Mouse (Mus musculus) stomach, embryonic 14.5 days (tissue): ENCODE measurements at regions not wholly inside any gene's neighbourhood (a gene's known extent, or its start where the extent isn't known, plus 50 kb on each side); places are given as distances from the start of the nearest gene placed in this dataset.
A peak's percentile ranks its signal among the peaks of the same experiment; 100 is the strongest.

Experiments
- ATAC-seq: fragments of 200-750 bp; cut with Nextera tagmentation; 2 replicates; pipeline ENCODE4 v1.8.0; 2017; ENCODE audit warnings: low read depth, moderate TSS enrichment; ENCODE audit not compliant: insufficient number of reproducible peaks, insufficient read depth, low FRiP score
- H3K27ac ChIP-seq: fragments of 300-500 bp; sonication (generic); 2 replicates; pipeline ENCODE4 v1.5.1; 2014; ENCODE audit warnings: mild to moderate bottlenecking, low read length, moderate library complexity, mixed read lengths
- H3K27me3 ChIP-seq: fragments of 300-500 bp; sonication (generic); 2 replicates; pipeline ENCODE4 v1.6.1; 2014; ENCODE audit warnings: low read length, control low read depth, mixed read lengths; ENCODE audit not compliant: control insufficient read depth, insufficient read depth
- H3K36me3 ChIP-seq: fragments of 300-500 bp; sonication (generic); 2 replicates; pipeline ENCODE4 v1.6.1; 2014; ENCODE audit warnings: mild to moderate bottlenecking, control low read depth, low read length, moderate library complexity, mixed read lengths; ENCODE audit not compliant: control insufficient read depth, insufficient read depth
- H3K4me1 ChIP-seq: fragments of 300-500 bp; sonication (generic); 2 replicates; pipeline ENCODE4 v1.6.1; 2014; ENCODE audit warnings: low read length, control low read depth, mixed read lengths; ENCODE audit not compliant: control insufficient read depth, insufficient read depth
- H3K4me2 ChIP-seq: fragments of 300-500 bp; sonication (generic); replicated peaks from 2 replicates; pipeline ENCODE4 v1.6.1; 2014; ENCODE audit warnings: low read depth, low read length, control low read depth
- H3K4me3 ChIP-seq: fragments of 300-500 bp; sonication (generic); 2 replicates; pipeline ENCODE4 v1.5.1; 2014; ENCODE audit warnings: low read depth, low read length, control low read depth
- H3K9ac ChIP-seq: fragments of 300-500 bp; sonication (generic); replicated peaks from 2 replicates; pipeline ENCODE4 v1.6.1; 2014; ENCODE audit warnings: low read depth, mild to moderate bottlenecking, control low read depth, low read length, moderate library complexity, mixed read lengths
- H3K9me3 ChIP-seq: fragments of 300-500 bp; sonication (generic); 2 replicates; pipeline ENCODE4 v1.6.1; 2016; ENCODE audit warnings: low read depth, low read length, control low read depth; ENCODE audit not compliant: control insufficient read depth
- WGBS: fragments of 180-500 bp; shearing (Covaris S2); extraction: QIAGEN DNeasy Blood & Tissue Kit; methylation state at CpG from one replicate; pipeline ENCODE4 v1.1.7; 2014; 5-methylcytosine and 5-hydroxymethylcytosine counted together

GRCm38 (mm10) chr14:99366281-99366987 lies 67.9 kb downstream of the Klf5 start:
- Histone ChIP-seq H3K4me2 (no peak overlapping the region), H3K27ac (peak overlapping the region; percentile 76), H3K9ac (no peak overlapping the region), H3K4me1 (peaks cover 6% of the 10 kb centered on the region), H3K9me3 (no peaks in the 10 kb centered on the region), H3K4me3 (no peak overlapping the region), H3K27me3 (no peaks in the 10 kb centered on the region), H3K36me3 (no peaks in the 10 kb centered on the region)
- WGBS: 54% methylated on average over 21 of the region's 21 CpGs
- peak; percentile 87 for ATAC-seq

DNA sequence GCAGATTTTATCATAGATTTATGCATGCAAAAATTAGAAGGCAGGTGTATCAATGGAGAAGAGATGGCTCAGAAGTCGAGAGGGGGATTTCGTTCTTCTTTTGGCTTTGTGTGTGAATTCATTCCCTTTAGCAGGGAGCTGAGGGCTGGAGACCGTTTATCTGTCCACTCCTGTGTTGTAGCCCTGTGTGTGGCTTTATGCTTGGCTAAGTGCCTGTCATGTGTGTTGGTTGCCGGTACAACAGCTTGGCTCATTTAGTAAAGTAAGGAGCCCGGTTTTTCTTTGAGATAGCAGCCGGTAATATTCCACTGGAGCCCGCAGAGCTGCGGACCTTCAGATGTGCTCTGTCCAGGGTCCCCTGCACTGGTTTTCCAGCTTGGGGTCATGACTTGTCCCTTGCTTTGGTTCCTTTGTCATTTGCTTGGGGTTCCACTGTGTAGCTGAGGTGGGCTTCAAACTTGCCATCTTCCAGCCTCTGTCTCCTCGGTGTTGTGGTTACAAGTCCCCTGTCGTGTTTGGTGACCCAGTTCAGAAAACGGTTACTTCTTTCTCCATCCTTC lies 68.6 kb downstream of the Klf5 start:
- Histone ChIP-seq H3K4me2 (no peak overlapping the region), H3K9me3 (no peaks in the 10 kb centered on the region), H3K27me3 (no peaks in the 10 kb centered on the region), H3K27ac (peak overlapping the region; percentile 74; the same call in 1 of the 2 replicates), H3K4me1 (peaks cover 6% of the 10 kb centered on the region), H3K36me3 (no peaks in the 10 kb centered on the region), H3K9ac (no peak overlapping the region), H3K4me3 (no peak overlapping the region)
- ATAC-seq: no peak
- 56% methylated on average over 11 of the region's 11 CpGs for WGBS

DNA sequence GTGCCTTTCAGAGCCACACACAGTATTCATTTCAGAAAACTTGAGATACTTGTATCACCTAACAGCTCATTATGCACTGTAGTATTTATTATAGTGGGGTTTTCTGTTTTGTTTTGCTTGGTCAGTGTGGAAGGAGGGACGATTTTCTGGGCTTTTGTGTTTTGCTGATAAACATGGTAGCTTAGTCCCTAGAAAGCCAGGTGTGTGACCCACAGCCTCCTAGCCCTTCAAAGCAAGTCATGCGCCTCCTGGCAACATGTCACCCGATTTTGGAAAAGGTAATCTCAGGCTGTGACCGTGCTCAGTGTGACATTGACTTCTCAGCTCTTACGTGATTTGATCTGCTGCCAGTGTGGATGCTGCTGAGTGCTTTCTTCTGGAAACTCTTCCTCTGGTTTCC lies 70.9 kb downstream of the Klf5 start:
- no peak overlapping the region for H3K4me2 ChIP-seq
- no peak for ATAC-seq
- no peaks in the 10 kb centered on the region for H3K36me3 ChIP-seq
- H3K27me3 ChIP-seq: no peaks in the 10 kb centered on the region
- H3K9ac ChIP-seq: no peak overlapping the region
- H3K4me3 ChIP-seq: no peak overlapping the region
- H3K27ac ChIP-seq: no peak overlapping the region
- peaks cover 6% of the 10 kb centered on the region for H3K4me1 ChIP-seq
- no peaks in the 10 kb centered on the region for H3K9me3 ChIP-seq
- WGBS: 82% methylated on average over 5 of the region's 5 CpGs

DNA sequence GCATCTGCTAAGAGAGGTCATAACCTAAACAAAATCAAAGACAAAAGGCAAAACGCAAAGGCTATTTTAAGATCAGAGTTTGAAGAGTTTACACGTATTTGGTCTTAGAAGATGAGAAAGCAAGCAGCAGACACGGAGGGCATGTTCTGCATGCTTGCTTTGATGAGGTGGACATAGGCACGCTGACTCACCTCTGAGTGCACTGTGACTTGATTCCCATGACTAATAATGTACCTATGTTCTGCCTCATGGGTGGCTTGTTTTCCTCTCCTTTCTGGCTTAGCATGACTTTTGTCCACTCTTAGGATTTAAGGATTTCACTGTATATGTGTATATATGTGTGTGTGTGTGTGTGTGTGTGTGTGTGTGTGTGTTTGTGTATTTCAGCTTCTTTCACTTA lies 75.2 kb downstream of the Klf5 start:
- Histone ChIP-seq H3K27me3 (no peaks in the 10 kb centered on the region), H3K4me3 (no peak overlapping the region), H3K4me1 (no peaks in the 10 kb centered on the region; the same call in 1 of the 2 replicates), H3K9ac (no peak overlapping the region), H3K36me3 (no peaks in the 10 kb centered on the region), H3K4me2 (no peak overlapping the region), H3K27ac (no peak overlapping the region), H3K9me3 (no peaks in the 10 kb centered on the region)
- ATAC-seq: no peak
- WGBS: 71% methylated on average over 4 of the region's 4 CpGs

- Histone ChIP-seq H3K9me3 (no peaks in the 10 kb centered on the region), H3K36me3 (no peaks in the 10 kb centered on the region), H3K27ac (no peak overlapping the region), H3K9ac (no peak overlapping the region), H3K27me3 (no peaks in the 10 kb centered on the region), H3K4me1 (no peaks in the 10 kb centered on the region; the same call in 1 of the 2 replicates), H3K4me3 (no peak overlapping the region), H3K4me2 (no peak overlapping the region)
- 56% methylated on average over 5 of the region's 5 CpGs for WGBS
- no peak for ATAC-seq
Measured at GRCm38 (mm10) chr14:99375040-99375610, 76.6 kb downstream of the Klf5 start.

GRCm38 (mm10) chr14:99376652-99377502 lies 78.4 kb downstream of the Klf5 start:
- no peaks in the 10 kb centered on the region for H3K36me3 ChIP-seq
- no peak for ATAC-seq
- no peaks in the 10 kb centered on the region; the same call in 1 of the 2 replicates for H3K4me1 ChIP-seq
- no peaks in the 10 kb centered on the region for H3K27me3 ChIP-seq
- H3K9ac ChIP-seq: no peak overlapping the region
- H3K4me2 ChIP-seq: no peak overlapping the region
- no peak overlapping the region for H3K27ac ChIP-seq
- H3K4me3 ChIP-seq: no peak overlapping the region
- H3K9me3 ChIP-seq: no peaks in the 10 kb centered on the region
- WGBS: 72% methylated on average over 11 of the region's 11 CpGs

DNA sequence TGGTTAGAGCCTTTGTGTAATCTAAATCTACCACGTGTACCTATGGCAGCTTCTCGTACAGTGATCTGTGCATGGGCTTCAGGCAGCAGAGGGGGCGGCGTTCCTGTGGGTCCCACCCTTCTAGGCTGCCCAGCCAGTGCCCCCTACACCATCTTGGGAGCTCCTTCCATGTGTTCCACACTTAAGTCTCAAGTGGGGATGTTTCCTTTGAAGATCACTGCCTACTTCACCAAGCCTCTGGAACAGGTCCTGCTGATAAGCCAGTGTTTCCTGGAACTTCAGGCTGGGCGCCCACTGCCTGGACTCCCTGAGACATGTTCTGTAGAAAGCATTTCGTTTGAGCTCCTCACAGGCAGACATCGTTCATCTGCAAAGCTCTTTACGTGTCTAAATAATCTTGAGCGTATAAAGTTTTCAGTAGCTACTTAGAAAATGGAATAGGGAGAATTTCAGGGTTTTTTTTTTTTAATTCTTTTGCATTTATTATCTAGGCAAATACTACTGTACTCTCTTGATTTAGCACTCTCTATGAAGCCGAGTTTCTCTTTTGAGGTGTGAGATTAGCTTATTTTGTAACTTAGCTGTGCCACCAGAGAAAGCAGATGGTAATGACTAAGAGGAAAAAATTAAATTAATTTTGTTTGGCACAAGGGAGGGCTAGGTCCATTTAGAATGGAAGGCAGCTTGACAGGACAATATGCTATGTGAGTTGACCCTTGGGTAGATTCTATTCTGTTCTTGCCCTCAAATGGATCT lies 82.9 kb downstream of the Klf5 start:
- H3K27ac ChIP-seq: no peak overlapping the region
- H3K4me3 ChIP-seq: no peak overlapping the region
- no peak for ATAC-seq
- no peaks in the 10 kb centered on the region for H3K4me1 ChIP-seq
- H3K4me2 ChIP-seq: no peak overlapping the region
- H3K27me3 ChIP-seq: no peaks in the 10 kb centered on the region
- no peaks in the 10 kb centered on the region for H3K36me3 ChIP-seq
- H3K9me3 ChIP-seq: no peaks in the 10 kb centered on the region
- 75% methylated on average over 10 of the region's 10 CpGs for WGBS
- no peak overlapping the region for H3K9ac ChIP-seq

DNA sequence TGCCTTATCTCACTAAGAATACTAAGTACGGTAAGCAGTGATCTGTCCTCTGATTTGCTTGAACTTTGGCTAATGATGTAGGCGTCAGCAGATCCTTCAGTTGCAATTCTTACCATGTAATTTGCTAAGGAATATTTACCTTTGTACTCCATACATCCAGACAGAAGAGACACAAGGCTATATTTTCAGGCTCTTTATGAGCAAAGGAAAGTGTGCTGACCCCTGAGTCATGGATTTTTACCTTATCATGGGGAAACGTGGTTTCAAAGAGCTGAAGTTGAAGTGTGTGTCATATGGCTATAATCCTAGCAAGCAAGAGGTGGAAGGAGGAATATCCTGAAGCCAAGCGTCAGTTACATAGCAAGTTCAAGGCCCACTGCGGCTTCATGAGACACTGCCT lies 83.6 kb downstream of the Klf5 start:
- H3K36me3 ChIP-seq: no peaks in the 10 kb centered on the region
- H3K9ac ChIP-seq: no peak overlapping the region
- no peak overlapping the region for H3K27ac ChIP-seq
- H3K9me3 ChIP-seq: no peaks in the 10 kb centered on the region
- 79% methylated on average over 5 of the region's 5 CpGs for whole genome bisulfite sequencing
- ATAC-seq: no peak
- H3K4me1 ChIP-seq: no peaks in the 10 kb centered on the region
- H3K4me3 ChIP-seq: no peak overlapping the region
- H3K27me3 ChIP-seq: no peaks in the 10 kb centered on the region
- H3K4me2 ChIP-seq: no peak overlapping the region
